Mouse (Mus musculus): ENCODE measurements around the gene Camkv.

Gene Camkv

DNA sequence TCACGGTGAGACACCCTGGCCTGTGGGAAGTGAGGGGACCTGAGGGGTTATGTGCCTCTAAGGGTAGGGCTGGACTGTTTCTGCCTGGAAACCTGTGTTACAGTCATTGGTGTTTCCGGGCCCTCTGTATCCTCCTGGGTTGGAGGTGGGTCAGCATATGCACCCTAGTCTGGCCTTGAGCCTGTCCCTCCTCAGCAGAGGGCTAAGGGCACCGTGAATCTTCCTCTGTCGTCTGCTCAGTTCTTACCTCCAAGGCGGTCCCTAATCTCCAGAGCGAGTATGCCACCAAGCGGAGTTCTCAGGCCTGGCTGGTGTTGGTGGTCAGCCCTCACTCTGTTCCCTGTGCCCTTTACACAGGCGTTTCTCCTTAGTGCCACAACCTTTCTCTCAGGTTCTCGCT, 27.4 kb downstream of the Camkv start:
- DNase-seq (ENCODE audit: low spot score in 2 of 2): no peak

DNA sequence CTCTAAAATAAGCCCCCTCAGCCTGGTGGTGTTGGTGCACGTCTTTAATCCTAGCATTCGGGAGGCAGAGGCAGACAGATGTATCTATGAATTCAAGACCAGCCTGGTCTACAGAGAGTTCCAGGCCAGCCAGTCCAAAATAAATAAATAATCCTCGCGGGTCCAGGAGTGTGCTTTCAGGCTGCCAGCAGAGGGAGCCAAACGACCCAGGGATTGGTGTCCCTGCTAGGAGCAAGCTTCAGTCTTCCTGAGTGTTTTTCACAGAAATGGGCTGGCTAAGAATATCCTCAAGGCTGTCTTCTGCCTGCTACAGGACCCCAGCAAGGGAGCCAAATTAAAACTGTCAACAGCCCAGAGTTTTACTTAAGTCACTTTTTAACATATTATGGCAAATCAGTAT, 28.2 kb downstream of the Camkv start:
- DNase-seq (ENCODE audit: low spot score in 2 of 2): peak; percentile 85 to 88

DNA sequence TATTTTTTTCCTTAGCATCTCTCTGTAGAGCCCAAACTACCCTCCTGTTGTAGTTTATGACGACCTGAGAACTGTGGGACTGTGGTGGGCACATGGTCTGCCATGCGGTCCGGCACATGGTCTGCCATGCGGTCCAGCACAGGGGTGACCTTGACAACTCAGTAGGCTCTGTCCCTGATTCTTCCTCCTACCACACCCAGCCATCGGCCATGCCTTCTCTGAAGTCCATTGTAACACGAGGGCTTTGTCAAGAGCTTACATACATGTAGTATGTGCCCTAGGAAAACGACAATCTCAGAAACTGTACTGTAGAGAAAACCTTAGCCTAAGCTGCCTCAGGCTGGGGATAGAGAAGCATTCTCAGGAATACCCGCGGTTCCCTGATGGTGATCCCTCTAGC, 29.2 kb downstream of the Camkv start:
- DNase-seq (ENCODE audit: low spot score in 2 of 2): no peak

DNA sequence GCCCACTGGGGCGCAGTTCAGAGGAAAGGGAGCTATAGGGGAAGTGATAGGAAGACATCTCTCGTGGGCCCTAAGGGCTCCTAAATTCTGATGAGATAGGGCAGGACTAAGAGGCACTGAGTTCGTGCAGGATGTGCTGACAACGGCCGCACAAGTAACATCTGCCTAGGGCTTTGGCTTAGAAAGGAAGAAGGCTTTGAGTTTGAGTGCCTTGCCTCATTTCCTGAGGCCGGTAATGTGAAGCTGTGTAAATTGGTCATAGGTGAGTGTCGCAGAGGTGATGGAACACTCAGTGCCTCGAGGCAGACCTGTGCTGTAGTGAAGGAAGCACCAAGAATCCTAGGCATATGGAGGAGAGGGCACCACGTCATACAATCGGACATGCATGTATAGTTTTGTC, 31.2 kb downstream of the Camkv start:
- no peak for DNase-seq (ENCODE audit: low spot score in 2 of 2)

DNA sequence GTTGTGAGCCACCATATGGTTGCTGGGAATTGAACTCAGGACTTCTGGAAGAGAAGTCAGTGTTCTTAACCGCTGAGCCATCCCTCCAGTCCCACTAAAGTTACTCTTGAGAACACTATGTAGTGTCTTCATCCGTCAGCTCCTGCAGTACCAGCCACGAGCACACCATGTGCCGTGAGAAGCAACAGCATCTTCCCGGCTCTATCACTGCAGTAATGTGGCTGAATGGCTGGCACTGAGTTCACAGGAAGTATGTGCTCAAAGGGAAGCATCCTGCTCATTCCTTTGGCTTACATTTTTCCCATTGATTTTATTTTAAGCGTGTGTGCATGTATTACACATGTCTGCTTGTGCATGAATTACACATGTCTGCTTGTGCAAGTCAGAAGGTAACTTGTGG, 32.0 kb downstream of the Camkv start:
- peak in 1 of 2 experiments; percentile 21 for DNase-seq (ENCODE audit: low spot score in 2 of 2)

DNA sequence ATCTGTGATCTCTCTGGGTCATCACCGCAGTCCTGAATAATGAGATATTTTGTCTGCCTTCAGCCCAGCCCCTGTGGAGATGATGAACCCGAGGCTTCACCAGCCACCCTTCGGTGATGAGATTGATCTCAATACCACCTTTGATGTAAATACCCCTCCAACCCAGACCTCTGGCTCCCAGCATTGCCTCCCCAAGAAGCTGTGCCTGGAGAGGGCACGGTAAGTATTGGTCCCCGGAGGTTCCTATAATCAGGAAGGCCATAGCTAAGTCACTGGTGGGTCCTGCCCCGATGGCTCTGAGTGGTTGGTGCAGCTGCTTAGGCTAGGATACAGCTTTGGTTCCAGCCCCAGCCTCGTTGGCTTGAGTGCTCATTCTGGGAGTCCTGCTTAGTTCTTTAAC, 33.1 kb downstream of the Camkv start:
- no peak for DNase-seq (ENCODE audit: low spot score in 2 of 2)

DNA sequence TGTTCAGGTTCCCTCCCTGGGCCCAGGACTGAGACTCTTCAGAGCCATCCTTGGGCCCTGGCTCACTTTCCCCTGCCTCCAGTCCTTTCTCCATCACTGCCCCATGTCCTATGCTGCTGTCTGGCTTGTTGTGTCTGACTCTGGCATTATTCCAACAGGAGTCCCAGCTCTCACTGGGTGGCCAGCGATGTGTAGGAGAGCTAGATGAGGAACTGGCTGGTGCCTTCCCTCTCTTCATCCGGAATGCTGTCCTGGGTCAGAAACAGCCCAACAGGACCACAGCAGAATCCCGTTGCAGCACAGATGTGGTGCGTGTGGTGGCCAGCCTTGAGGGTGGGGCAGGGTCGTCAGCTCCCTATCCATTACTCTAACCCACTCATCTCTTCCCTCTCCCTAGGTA, 34.8 kb downstream of the Camkv start:
- DNase-seq (ENCODE audit: low spot score in 2 of 2): peak in 1 of 2 experiments; percentile 20

DNA sequence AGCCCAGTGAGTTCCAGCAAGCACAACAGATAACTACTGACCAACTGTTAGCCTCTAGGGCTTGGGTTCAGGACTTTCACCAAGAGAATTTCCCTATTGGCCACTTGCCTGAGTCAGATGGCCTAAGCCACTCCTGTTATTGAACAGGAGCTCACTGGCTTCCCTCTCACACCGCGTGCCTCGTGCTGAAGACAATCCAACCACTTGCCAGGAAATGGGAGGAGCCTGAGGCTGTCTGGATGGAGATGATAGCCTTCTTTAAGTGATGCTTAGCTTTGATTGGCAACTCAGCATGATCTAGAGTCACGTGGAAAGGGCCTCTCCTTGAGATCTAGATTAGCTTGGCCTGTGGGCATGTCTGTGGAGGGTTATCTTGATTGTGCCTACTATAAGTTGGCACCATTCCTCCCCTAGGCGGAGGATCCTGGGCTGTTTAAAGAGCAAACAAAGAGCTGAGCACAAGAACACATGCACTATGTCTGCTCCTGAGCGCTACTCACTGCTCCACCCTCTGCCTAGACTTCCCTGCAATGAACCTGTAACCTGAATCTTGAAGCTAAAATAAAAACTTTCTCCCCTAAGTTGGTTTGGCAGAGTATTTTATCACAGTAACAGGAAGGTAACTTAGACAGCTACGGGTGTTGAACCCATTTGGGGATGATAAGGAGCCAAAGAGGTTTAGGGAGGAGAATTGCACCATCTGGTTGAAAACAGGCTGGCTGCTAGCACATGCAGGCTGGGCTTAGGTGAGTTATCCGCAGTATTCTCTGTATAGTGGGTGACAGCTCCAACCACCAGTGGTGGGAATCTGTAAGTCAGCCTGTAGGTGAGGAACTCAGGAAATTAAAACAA, 36.4 kb downstream of the Camkv start:
- no peak for DNase-seq (ENCODE audit: low spot score in 2 of 2)

DNA sequence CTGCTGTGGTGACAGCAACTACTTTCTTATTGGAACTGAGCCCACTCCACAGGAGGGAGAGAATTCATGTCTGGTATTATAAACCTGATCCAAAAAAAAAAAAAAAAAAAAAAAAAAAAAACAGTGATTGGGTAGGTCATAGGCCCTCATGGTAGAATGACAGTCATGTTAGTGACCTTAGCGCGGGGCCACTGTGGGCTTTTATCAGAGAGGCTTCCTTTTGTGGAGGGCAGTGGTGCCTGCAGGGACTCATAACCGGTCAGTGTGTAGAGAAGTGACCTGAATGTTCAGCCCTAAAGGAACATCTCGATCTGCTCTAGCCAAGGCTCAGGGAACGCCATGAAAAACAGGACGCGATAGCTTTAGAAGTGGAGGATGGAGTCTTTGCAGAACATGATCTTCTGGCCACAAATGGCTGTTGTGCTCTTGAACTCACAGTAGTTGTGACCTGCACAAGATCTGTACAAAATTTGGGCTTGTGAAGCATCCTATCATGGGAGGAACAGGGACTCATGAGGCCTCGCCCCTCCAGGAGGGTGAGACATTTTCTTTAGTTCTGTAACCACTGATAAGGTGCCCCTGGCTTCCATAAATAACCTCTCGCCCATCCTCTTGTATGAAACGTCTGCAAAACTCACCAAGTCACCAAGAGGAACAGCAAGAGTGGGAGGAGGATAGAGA, 39.2 kb downstream of the Camkv start:
- DNase-seq (ENCODE audit: low spot score in 2 of 2): no peak

DNA sequence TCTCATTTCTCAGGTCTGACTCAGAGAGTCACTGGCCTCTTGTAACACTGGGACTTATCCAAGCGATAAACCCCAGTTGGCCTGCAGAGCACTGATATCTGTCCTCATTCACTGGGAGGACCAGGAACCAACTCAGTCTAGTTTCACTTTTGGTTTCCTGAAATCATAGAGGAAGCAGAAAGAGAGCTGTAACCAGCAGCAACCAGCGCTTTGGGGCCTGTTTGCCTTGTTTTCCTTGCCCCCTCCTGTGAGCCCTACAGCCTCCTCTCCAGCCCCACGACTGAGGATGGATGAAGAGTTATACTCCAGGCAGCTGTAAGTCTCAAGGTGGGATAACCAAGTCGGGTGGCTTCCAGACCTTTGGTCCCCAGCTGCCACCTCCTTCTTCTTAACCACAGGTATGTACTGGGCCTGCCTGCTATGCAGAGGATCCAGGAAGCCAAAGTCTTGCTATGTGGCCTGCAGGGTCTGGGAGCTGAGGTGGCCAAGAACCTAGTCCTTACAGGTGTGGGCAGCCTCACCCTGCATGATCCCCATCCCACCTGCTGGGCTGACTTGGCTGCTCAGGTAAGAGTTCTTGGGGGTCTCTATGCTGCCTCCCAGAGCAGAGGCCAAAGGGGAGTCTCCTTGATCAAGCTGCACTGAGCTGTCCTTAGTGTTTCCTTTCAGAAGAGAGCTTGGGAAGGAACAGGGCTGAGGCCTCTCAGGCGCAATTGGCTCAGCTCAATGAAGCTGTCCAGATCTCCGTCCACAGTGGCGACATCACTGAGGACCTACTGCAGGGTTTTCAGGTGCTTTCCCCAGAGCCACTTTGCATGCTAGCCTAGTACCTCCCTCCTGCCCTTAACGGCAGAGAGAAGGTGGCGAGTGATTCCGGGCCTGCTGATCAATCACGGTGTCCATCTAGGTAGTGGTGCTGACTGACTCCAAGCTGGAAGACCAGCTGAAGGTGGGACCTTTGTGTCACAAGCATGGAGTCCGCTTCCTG, 40.2 kb downstream of the Camkv start, which contains the start of gene Uba7:
Gene Uba7, plus strand, starts transcription at position 107 of the 988 bp plus-strand sequence.
- DNase-seq (ENCODE audit: low spot score in 2 of 2): no peak

DNA sequence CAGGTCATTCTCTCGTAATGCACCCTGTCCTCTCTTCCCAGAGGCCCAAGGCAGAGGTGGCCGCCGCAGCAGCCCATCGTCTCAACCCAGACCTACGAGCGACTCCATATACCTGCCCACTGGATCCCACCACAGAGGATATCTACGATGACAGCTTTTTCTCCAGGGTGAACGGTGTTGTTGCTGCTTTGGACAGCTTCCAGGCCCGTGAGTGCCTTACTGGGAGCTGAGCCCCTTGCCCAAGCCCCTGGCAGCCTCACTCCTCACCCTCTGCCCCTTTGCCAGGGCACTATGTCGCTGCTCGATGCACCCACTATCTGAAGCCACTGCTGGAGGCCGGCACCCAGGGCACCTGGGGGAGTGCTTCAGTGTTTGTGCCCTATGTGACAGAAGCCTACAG, 43.3 kb downstream of the Camkv start:
- DNase-seq (ENCODE audit: low spot score in 2 of 2): no peak

DNA sequence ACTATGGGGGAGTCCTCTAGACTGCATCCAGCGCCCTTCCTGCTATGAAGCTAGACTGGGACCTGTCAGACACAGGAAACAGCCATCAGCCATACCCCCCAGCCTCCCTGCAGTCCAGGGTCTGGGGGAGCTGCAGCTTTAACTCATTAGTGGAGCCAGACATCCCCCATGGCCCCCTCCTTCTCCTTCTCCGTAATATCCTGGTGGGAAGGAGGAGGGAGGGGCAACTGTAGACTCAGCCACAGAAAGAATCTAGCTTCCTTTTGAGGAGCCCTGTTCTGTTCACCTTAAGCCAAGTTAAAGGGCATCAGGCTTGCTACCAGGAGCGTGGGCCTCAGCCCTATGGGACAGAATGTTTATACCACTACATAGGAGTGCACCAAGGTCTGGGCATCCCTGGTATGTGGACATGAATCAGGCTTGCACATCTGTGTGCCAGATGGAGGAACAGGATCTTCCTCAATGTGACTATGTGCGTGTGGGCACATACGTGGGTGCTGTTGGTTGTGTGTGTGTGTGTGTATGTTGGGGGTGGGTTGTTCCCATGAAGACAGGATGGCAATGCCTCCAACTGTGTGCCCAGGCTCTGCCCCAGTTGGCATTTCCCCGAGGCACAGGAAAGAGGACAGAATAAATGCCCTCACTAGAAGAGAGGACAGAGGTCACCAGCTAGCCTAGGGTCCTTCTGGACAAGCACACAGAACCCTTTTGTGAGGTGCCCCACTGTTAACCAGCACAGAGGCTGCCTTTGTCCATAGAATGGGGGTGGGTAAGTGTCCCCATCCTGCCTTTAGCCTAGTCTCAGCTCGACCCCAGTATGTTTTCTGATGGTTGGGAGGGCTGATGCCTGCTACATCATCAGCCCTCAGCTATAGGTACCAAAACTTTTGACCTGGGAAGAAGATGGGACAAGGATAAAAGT, 46.5 kb downstream of the Camkv start:
- DNase-seq (ENCODE audit: low spot score in 2 of 2): no peak

DNA sequence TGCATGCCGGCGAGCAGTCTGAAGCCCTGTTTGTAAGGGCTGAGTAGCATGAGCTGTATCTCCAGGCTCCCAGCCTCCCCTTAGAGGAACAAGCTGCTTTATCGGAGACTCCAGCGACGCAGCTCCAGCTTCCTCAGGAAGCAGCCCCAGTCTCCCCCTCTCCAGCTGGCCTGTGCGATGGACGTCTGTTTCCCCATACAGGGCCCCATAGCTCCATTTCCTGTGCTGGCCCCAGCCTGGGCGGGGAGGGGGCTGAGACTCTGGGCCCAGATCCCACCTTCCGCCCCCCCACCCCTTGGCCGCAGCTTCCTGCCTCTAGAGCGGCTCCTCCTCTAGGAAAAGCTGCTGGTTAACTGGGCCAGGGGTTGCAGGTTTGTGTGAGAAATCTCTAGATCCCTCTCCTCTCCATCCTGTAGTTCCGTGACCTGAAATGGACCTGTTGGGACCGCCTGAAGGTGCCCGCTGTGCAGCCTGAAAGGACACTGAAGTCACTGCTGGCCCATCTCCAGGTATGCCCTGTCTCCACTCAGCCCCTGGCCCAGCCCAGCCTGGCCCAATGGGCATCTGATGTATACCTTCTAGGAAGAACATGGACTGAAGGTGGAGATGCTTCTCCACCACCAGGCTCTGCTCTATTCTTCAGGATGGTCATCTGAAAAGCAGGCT, 47.3 kb downstream of the Camkv start, which contains the start of gene Gm20661:
Gene Gm20661, plus strand, starts transcription at position 378 of the 666 bp plus-strand sequence.
- DNase-seq (ENCODE audit: low spot score in 2 of 2): peak; percentile 76 to 77

DNA sequence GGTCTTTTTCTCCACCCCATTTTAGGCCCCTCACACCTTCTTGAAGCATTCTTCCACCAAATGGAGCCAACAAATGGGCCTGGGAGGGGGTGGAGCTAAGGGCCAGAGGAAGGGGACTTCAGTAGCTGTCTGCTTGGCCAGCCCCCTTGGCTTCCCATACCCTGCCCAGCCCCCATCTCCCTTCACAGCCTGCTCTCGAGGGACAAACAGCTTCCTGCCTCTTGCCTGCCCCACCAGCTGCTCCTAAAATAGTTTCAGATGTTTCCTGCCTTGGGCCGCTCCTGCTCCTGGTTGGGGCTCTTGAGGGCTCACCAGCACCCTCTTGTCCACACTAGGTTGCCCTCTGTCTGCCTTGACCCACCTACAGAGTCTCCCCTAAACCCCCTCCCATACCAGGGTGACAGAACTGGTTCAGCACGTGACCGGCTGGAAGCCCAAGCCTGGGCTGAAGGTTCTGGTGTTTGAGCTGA, 48.0 kb downstream of the Camkv start:
- peak; percentile 79 to 80 for DNase-seq (ENCODE audit: low spot score in 2 of 2)

DNA sequence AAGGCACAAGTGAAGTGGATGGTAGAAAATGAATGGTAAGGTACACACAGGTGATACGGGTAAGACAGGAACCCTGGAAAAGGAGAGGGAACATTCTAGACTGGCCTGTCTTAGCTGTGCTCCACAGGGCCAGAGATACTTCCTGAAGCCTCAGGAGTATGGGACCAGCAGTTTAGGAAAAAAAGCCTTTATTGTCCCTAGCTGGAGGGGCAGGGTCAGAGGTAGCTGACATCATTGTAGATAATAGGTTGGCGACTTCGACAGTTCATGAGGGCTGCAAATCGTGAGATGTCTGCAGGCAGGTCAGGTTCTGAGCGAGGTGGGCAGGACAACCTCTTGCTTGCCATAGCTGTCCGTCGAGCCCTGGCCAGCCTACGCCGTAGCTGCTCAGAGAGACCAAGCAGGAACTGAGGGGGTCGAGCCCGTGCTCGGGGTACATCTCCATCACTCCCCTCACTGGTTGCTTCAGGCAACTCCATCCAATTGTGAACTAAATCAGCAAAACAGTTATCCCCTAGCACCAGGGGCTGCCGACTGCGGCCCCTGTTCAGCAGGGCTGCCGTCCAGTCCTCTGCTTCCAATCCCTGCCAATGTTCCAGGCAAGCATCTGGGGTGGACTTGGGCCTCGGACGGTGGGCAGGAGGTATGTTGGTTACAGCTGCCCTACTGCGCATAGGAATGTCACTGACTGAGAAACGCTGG, 48.7 kb downstream of the Camkv start:
- DNase-seq (ENCODE audit: low spot score in 2 of 2): no peak

DNA sequence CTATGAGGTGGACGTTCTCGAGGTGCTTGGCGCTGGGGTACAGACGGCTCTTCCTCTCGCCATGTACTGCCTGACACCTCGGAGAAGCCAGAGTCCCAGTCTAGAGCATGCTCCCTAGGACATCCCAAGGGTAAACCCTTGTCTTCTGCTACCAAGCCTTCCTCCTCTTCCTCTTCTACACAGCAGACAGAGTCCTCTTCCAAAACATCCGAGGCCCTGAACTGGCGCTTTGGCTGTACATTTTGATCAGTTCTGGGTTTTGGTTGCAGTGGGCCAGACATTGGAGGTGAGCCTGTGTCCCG, 49.2 kb downstream of the Camkv start:
- no peak for DNase-seq (ENCODE audit: low spot score in 2 of 2)

DNA sequence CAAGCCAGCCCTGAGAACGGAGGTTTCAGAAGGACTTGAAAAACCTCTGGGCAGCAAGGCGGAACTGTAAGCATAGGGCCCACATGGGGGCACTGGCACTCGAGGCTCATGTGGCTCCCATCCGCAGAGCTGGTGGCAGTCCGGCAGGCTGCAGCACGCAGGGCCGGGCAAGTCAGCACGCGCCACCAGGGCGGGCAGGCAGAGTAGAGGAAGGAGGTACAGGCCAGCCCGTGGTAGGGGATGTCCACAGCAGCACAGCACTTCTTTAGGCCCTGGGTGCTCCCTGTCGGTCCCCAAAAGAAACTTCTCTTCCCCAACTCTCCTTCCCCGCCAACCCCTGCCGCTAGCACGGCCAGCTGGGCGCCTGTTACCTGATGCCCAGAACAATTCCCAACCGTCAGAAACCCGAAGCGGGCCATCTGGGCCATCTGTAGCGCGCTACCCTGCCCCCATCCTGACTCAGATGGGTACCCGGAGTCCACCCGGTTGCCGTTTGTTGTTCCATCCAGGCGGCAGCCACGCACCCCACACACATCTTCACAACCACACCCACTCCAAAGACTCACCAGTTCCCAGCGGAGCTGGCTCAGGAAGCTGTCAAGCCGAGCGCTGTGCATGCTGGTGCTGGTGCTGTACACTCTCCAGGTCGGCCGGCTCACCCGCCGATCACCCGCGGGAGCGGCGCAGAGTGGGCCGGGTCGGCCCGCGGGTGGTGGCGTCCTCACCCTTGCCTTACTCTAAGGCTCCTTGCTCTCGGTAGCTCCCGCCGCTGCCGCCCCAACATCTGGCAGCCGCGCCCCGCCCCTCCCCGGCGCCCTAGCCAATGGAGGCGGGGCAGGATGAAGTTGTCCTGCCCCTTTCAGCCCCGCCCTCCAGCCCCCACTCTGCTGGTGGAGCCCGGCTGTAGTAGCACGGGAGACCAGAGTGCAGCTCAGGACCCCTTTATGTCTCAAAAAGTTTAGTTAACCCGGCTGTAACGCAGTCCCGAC, 50.0 kb downstream of the Camkv start, which contains the start of gene Inka1:
Gene Inka1, minus strand, starts transcription at position 749 of the 989 bp plus-strand sequence.
- peak; percentile 81 to 83 for DNase-seq (ENCODE audit: low spot score in 2 of 2)

DNA sequence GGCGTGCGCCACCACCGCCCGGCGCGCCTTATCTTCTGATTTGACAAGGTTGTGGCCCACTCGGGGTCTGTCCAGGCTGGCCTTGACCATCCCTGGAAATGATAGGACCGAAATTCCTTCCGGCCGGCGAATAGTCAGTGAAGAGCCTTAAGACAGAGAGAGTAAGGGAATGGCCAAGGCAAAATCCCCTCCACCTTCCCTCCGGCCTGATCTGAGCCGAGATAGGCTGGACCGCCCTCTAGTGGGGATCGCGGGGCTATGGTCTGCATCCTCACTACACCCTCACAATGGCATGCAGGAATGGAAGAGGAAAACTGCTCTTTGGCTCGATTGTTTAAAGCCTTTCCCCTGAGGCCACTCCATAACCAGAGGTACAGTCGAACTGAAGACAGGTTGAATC, 50.9 kb downstream of the Camkv start:
- DNase-seq (ENCODE audit: low spot score in 2 of 2): peak; percentile 77 to 86
